Mouse (Mus musculus): ENCODE measurements around the gene BC030867. TPM values are rescaled to one million over a fixed set of nuclear protein-coding genes. Genes with fewer than 3 reads are reported as not detected.

Gene BC030867
- not detected for total RNA-seq (2023)

GRCm38 (mm10) chr11:102248630-102249230 lies at the start of gene BC030867:
Gene BC030867, plus strand, starts transcription at chr11:102248882.

GRCm38 (mm10) chr11:102230006-102230741 lies 18.5 kb upstream of the BC030867 start, which contains the start of gene Hdac5:
Gene Hdac5, minus strand, starts transcription at chr11:102230166.

GRCm38 (mm10) chr11:102268520-102269244 lies 20.0 kb downstream of the BC030867 start, which contains the start of gene Asb16:
Gene Asb16, plus strand, starts transcription at chr11:102268743.

GRCm38 (mm10) chr11:102284501-102285094 lies 35.9 kb downstream of the BC030867 start, which contains the start of gene Tmub2:
Gene Tmub2, plus strand, starts transcription at chr11:102284931.

GRCm38 (mm10) chr11:102296491-102297472 lies 48.1 kb downstream of the BC030867 start, which contains the start of gene Atxn7l3:
Gene Atxn7l3, minus strand, starts transcription at chr11:102296631.

Other genes starting within 250 kb of the BC030867 start
- gene Mpp3, start 220.4 kb upstream of the BC030867 start, total RNA-seq (2023) = not detected
- gene Cd300lg, start 207.4 kb upstream of the BC030867 start, total RNA-seq (2023) = not detected
- gene Mpp2, start 160.4 kb upstream of the BC030867 start, total RNA-seq (2023) = 2.3 TPM
- gene Ppy, start 147.6 kb upstream of the BC030867 start, total RNA-seq (2023) = not detected
- gene Pyy, start 141.1 kb upstream of the BC030867 start, total RNA-seq (2023) = not detected
- not detected for gene Nags, start 103.4 kb upstream of the BC030867 start, total RNA-seq (2023)
- gene Tmem101, start 92.5 kb upstream of the BC030867 start, total RNA-seq (2023) = 4.0 TPM
- 51.5 TPM for gene Lsm12, start 63.6 kb upstream of the BC030867 start, total RNA-seq (2023)
- 31.9 TPM for gene G6pc3, start 59.3 kb upstream of the BC030867 start, total RNA-seq (2023)
- 155 TPM for gene Hdac5, start 18.7 kb upstream of the BC030867 start, total RNA-seq (2023)
- gene Asb16, start 19.9 kb downstream of the BC030867 start, total RNA-seq (2023) = not detected
- 42.0 TPM for gene Tmub2, start 36.0 kb downstream of the BC030867 start, total RNA-seq (2023)
- gene Atxn7l3, start 47.7 kb downstream of the BC030867 start, total RNA-seq (2023) = 74.1 TPM
- gene Ubtf, start 70.9 kb downstream of the BC030867 start, total RNA-seq (2023) = 114 TPM
- gene Slc4a1, start 117.3 kb downstream of the BC030867 start, total RNA-seq (2023) = 12.5 TPM
- gene Rundc3a, start 144.5 kb downstream of the BC030867 start, total RNA-seq (2023) = 4.6 TPM
- 32.5 TPM for gene Slc25a39, start 159.1 kb downstream of the BC030867 start, total RNA-seq (2023)
- 19.6 TPM for gene Grn, start 181.4 kb downstream of the BC030867 start, total RNA-seq (2023)
- gene Fam171a2, start 198.8 kb downstream of the BC030867 start, total RNA-seq (2023) = not detected
- gene Itga2b, start 221.2 kb downstream of the BC030867 start, total RNA-seq (2023) = 23.1 TPM

All from CD4-positive naive resting alpha-beta T cell, adult 76 days (primary cell).